In genomic region chr3:51708746-51709411, GRCm38 (mm10) we compare ENCODE assay signal across 7 mouse cellular contexts. TPM values are rescaled to one million over a fixed set of nuclear protein-coding genes. Genes with fewer than 3 reads are reported as not detected.
DNase-seq lines count a peak whose midpoint lies in the region; ATAC-seq lines count a peak whose summit lies in the region.

No protein-coding gene starts in this region.

- peak overlapping the region; percentile 7; the same call in 1 of the 2 replicates for H3K4me3 ChIP-seq in intestine, embryonic 15.5 days (replicated peaks)

- H3K36me3 ChIP-seq in intestine, embryonic 15.5 days = no peaks in the 10 kb centered on the region

- peak; percentile 90 for DNase-seq in adrenal gland, adult 2 months
- peak; percentile 84 to 86 for DNase-seq in cerebellum, postnatal 36 days
- peak; percentile 81 for DNase-seq in gastrocnemius, postnatal 25 days
- DNase-seq in left cerebral cortex, adult 9 months (ENCODE audit: low spot score in 2 of 2) = peak; percentile 69 to 87
- peak; percentile 37 to 54 for DNase-seq in spleen, adult 18-20 months

- WGBS in intestine, embryonic 15.5 days = 43% methylated on average over 21 of the region's 21 CpGs

- no peak overlapping the region; the same call in 1 of the 2 replicates for H3K9ac ChIP-seq in intestine, embryonic 15.5 days

- H3K27me3 ChIP-seq in intestine, embryonic 15.5 days (replicated peaks) = no peaks in the 10 kb centered on the region

- H3K9me3 ChIP-seq in intestine, embryonic 15.5 days = no peaks in the 10 kb centered on the region

- H3K27ac ChIP-seq in intestine, embryonic 15.5 days = peak overlapping the region; percentile 92

- ATAC-seq in intestine, embryonic 15.5 days = peak; percentile 89
- ATAC-seq in megakaryocyte progenitor cell, adult 5-6 weeks (replicated peaks; ENCODE audit: poor library complexity) = peak; percentile 50

- peaks cover 16% of the 10 kb centered on the region; the same call in 1 of the 2 replicates for H3K4me1 ChIP-seq in intestine, embryonic 15.5 days (replicated peaks)

- peak overlapping the region; percentile 51 for H3K4me2 ChIP-seq in intestine, embryonic 15.5 days (replicated peaks)

RNA-seq across cellular contexts. Expression of gene Mgst2, which starts 48.7 kb away (rescaled TPM):
- 100 to 1,000 TPM; 189 to 200 TPM for total RNA-seq in adrenal gland, adult 2 months (2021)
- 2.6 and 3.3 TPM in 2 replicates for polyA plus RNA-seq in adrenal gland, adult 2 months (2012; rRNA removed)
- total RNA-seq in gastrocnemius, postnatal 25 days (2021) = under 1 TPM; 0.80 to 0.87 TPM
- 30.2 and 33.3 TPM in 2 replicates for polyA plus RNA-seq in intestine, embryonic 15.5 days (2015; fragmentation: Nextera tagmentation; extraction: Ambion mirVana)
- total RNA-seq in megakaryocyte progenitor cell, adult 5-6 weeks (2015) = 132 and 146 TPM in 2 replicates
- 44.7 and 52.2 TPM in 2 replicates for total RNA-seq in megakaryocyte progenitor cell, adult 5-6 weeks (2017)

Comparison
In these comparisons a context has a peak if more than half of its experiments do, and no peak if none do; other contexts are left out.
1. Peak in every context shown above with its lines: DNase-seq, ATAC-seq, H3K4me3 ChIP-seq and H3K27ac ChIP-seq.
2. RNA of gene Mgst2, which starts 48.7 kb away (total RNA-seq): 189 to 200 TPM in adrenal gland, adult 2 months and 44.7 to 146 TPM in megakaryocyte progenitor cell, adult 5-6 weeks; 0.80 to 0.87 TPM in gastrocnemius, postnatal 25 days; every median in the first group is over 10 times any median in the second.